Mouse (Mus musculus) heart, postnatal 0 days (tissue): ENCODE results near the gene Dhx36. TPM values are rescaled to one million over a fixed set of nuclear protein-coding genes. Genes with fewer than 3 reads are reported as not detected.

Experiments used
- ATAC-seq: fragments of 200-750 bp; cut with Nextera tagmentation; 2 replicates; pipeline ENCODE4 v1.8.0; 2017; ENCODE audit warnings: low read depth, moderate number of reproducible peaks, moderate library complexity; ENCODE audit not compliant: insufficient read depth
- DNase-seq: peaks from one replicate; pipeline ENCODE4 v3.0.0-alpha.2; 2016; ENCODE audit warnings: low spot score
- H3K27ac ChIP-seq: fragments of 300-500 bp; sonication (generic); 2 replicates; pipeline ENCODE4 v1.5.1; 2014; ENCODE audit warnings: low read depth, mild to moderate bottlenecking
- H3K27me3 ChIP-seq: fragments of 300-500 bp; sonication (generic); 2 replicates; pipeline ENCODE4 v1.6.1; 2014; ENCODE audit warnings: low read length, mixed read lengths; ENCODE audit not compliant: control insufficient read depth, insufficient read depth
- H3K36me3 ChIP-seq: fragments of 300-500 bp; sonication (generic); replicated peaks from 2 replicates; pipeline ENCODE4 v1.6.1; 2014; ENCODE audit warnings: low read length, mixed read lengths; ENCODE audit not compliant: control insufficient read depth, insufficient read depth
- H3K4me1 ChIP-seq: fragments of 300-500 bp; sonication (generic); 2 replicates; pipeline ENCODE4 v1.6.1; 2014; ENCODE audit warnings: antibody characterized with exemption; ENCODE audit not compliant: control insufficient read depth, insufficient read depth
- H3K4me2 ChIP-seq: fragments of 300-500 bp; sonication (generic); 2 replicates; pipeline ENCODE4 v1.6.1; 2014; ENCODE audit warnings: low read depth, mild to moderate bottlenecking, low read length, moderate library complexity
- H3K4me3 ChIP-seq: fragments of 300-500 bp; sonication (generic); 2 replicates; pipeline ENCODE4 v1.5.1; 2014; ENCODE audit warnings: low read depth, low read length
- H3K9ac ChIP-seq: fragments of 300-500 bp; sonication (generic); replicated peaks from 2 replicates; pipeline ENCODE4 v1.6.1; 2014; ENCODE audit warnings: low read depth, low read length, mixed read lengths
- H3K9me3 ChIP-seq: fragments of 300-500 bp; sonication (generic); replicated peaks from 2 replicates; pipeline ENCODE4 v1.6.1; 2016; ENCODE audit warnings: low read length; ENCODE audit not compliant: control insufficient read depth
- CTCF ChIP-seq: IDR thresholded peaks from 2 replicates; pipeline ENCODE4 v1.5.1; 2016; ENCODE audit warnings: antibody characterized with exemption, control low read depth, low read depth
- EP300 ChIP-seq: IDR thresholded peaks from 2 replicates; pipeline ENCODE4 v1.6.1; 2016; ENCODE audit warnings: antibody characterized with exemption, low read depth
- WGBS: fragments of 180-500 bp; shearing (Covaris S2); extraction: QIAGEN DNeasy Blood & Tissue Kit; methylation state at CpG from one replicate; pipeline ENCODE4 v1.1.7; 2014; 5-methylcytosine and 5-hydroxymethylcytosine counted together
- polyA plus RNA-seq: library from polyadenylated mRNA; unstranded; fragments of >200 nt; fragmentation: Nextera tagmentation; extraction: Ambion mirVana; gene quantifications from 2 replicates; pipeline ENCODE4 v1.2.1, GENCODE M21; 2015
- total RNA-seq: library from RNA; depleted of rRNA; stranded (reverse); fragments of >200 nt; gene quantifications from 2 replicates; pipeline ENCODE4 v1.2.3, GENCODE M21; 2014; ENCODE audit warnings: low replicate concordance; rRNA removed

Gene Dhx36
- total and polyA plus RNA-seq, 2 experiments from 2014 or later: 13.1 to 20.8 TPM

DNA sequence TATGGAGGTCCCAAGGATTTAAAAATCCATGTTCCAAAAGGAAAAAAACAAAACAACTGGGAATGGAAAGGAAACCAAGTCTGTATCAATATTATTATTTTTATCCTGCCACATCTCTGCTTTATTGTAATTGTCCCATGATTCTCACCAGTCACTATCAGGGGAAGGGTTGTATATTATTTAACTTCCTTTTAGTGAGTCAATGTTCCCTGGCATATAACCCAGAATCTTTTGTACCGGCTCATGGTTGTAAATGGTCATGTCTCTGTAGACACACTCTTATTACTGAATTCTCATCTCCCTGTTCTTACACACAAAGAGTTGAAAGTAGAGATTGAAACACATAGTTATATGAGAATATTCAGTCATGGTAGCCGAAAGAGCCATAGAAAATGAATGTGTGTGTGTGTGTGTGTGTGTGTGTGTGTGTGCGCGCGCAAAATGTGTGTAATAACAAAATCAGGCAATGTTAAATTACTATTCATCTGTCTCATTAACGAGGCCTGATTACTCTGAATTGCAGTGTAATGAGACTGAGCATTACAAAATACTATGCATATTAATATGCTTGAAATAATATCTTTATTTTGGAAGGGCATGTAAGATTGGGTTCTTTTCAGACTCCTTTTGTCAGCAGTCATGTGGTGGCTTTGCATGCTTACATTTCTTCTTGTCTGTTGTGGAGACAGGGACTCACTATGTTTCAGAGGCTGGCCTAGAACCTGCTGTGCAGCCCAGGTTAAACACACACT lies 88.2 kb downstream of the Dhx36 start:
- no peak overlapping the region for H3K9ac ChIP-seq
- H3K4me2 ChIP-seq: no peak overlapping the region
- WGBS: 87% methylated on average over 6 of the region's 6 CpGs
- H3K4me3 ChIP-seq: no peak overlapping the region
- no peaks in the 10 kb centered on the region for H3K4me1 ChIP-seq
- ATAC-seq (no peak), DNase-seq (no peak)
- no peaks in the 10 kb centered on the region for H3K27me3 ChIP-seq
- H3K9me3 ChIP-seq: no peaks in the 10 kb centered on the region
- no peak overlapping the region for H3K27ac ChIP-seq
- H3K36me3 ChIP-seq: no peaks in the 10 kb centered on the region
- TF ChIP-seq EP300 (no peak), CTCF (no peak)

Other genes starting within 250 kb of the Dhx36 start
- 3.3 and 7.5 TPM in 2 replicates for gene Arhgef26, start 168.7 kb downstream of the Dhx36 start, total RNA-seq
- gene Arhgef26, start 168.7 kb downstream of the Dhx36 start, polyA plus RNA-seq: 1.8 and 1.9 TPM in 2 replicates
- not detected in 2 replicates for gene Gpr149, start 98.1 kb upstream of the Dhx36 start, total RNA-seq
- not detected in 2 replicates for gene Gpr149, start 98.1 kb upstream of the Dhx36 start, polyA plus RNA-seq